Mouse (Mus musculus): Measurements from ENCODE around the gene Sdf2l1.

- TF ChIP-seq MAX (IDR thresholded peaks at IDR 0.05; ENCODE audit: low read depth) (no peak), POLR2A (IDR thresholded peaks at IDR 0.05; ENCODE audit: insufficient read length, low read depth) (no peak), CEBPB (IDR thresholded peaks at IDR 0.05; ENCODE audit: insufficient read depth, poor library complexity, severe bottlenecking) (no peak), POLR2AphosphoS2 (IDR thresholded peaks at IDR 0.05; ENCODE audit: insufficient read length, low read depth) (peak; percentile 18), E2F4 (IDR thresholded peaks at IDR 0.05; ENCODE audit: insufficient read depth) (no peak), TCF3 (IDR thresholded peaks at IDR 0.05; ENCODE audit: insufficient read length, low read depth) (no peak), SRF (IDR thresholded peaks at IDR 0.05; ENCODE audit: control insufficient read depth, insufficient read length, low read depth) (no peak), TCF12 (IDR thresholded peaks at IDR 0.05; ENCODE audit: insufficient read depth, poor library complexity, severe bottlenecking) (no peak), USF1 (IDR thresholded peaks at IDR 0.05; ENCODE audit: low read depth) (no peak), MYOD1 (IDR thresholded peaks at IDR 0.05; ENCODE audit: control insufficient read depth in 1 of 3, insufficient read length in 2 of 3, low read depth in 2 of 3) (no peak), MYOG (IDR thresholded peaks at IDR 0.05; ENCODE audit: control insufficient read depth in 1 of 3, insufficient read depth in 1 of 3, insufficient read length in 2 of 3, low read depth in 2 of 3) (no peak)
These were observed 19.7 kb upstream of the Sdf2l1 start for GRCm38 (mm10) chr16:17151874-17152273.
